Mouse (Mus musculus): ENCODE results near the gene Syt6. TPM values are rescaled to one million over a fixed set of nuclear protein-coding genes. Genes with fewer than 3 reads are reported as not detected.
"Not testable (repeated sequence)": the region's sequence is repeated elsewhere in the genome, so short reads cannot be mapped to it uniquely, and the experiment has no call there.

The Syt6 gene
- polyA plus RNA-seq, 1 experiment from 2014 or later: 0.21 TPM

GRCm38 (mm10) chr3:103645968-103646367 lies 70.9 kb downstream of the Syt6 start, which contains the start of gene Atg4a-ps:
TSS of gene Atg4a-ps (minus strand) at chr3:103646068.
- WGBS: 95% methylated on average over 2 of the region's 2 CpGs

GRCm38 (mm10) chr3:103647164-103647867 lies 72.3 kb downstream of the Syt6 start:
- no peak overlapping the region for H3K27ac ChIP-seq (replicated peaks; ENCODE audit: low read depth, low read length)
- H3K4me1 ChIP-seq (ENCODE audit: control insufficient read depth, insufficient read depth, low read length): no peaks in the 10 kb centered on the region
- no peak overlapping the region for H3K4me2 ChIP-seq (ENCODE audit: low read depth, severe bottlenecking)
- H3K27me3 ChIP-seq (ENCODE audit: control insufficient read depth, insufficient read depth, low read length): no peaks in the 10 kb centered on the region
- no peak overlapping the region for H3K4me3 ChIP-seq (ENCODE audit: low read depth, low read length)
- H3K9me3 ChIP-seq (ENCODE audit: control insufficient read depth, low read length): no peaks in the 10 kb centered on the region
- no peaks in the 10 kb centered on the region for H3K36me3 ChIP-seq (ENCODE audit: control insufficient read depth, insufficient read depth, low read length)
- ATAC-seq (ENCODE audit: insufficient number of reproducible peaks, low FRiP score, low TSS enrichment, low read depth) (no peak), DNase-seq (ENCODE audit: low spot score) (no peak)
- H3K9ac ChIP-seq (ENCODE audit: low read length): no peak overlapping the region
- 80% methylated on average over 11 of the region's 11 CpGs for WGBS

More at GRCm38 (mm10) chr3:103645968-103646367, 70.9 kb downstream of the Syt6 start, which contains the start of gene Atg4a-ps:
- not testable (repeated sequence) for H3K27me3 ChIP-seq (ENCODE audit: control insufficient read depth, insufficient read depth, low read length); H3K27ac ChIP-seq (replicated peaks; ENCODE audit: low read depth, low read length); H3K9me3 ChIP-seq (ENCODE audit: control insufficient read depth, low read length); H3K9ac ChIP-seq (ENCODE audit: low read length); H3K4me1 ChIP-seq (ENCODE audit: control insufficient read depth, insufficient read depth, low read length); H3K4me3 ChIP-seq (ENCODE audit: low read depth, low read length); ATAC-seq (ENCODE audit: insufficient number of reproducible peaks, low FRiP score, low TSS enrichment, low read depth); DNase-seq (ENCODE audit: low spot score); H3K4me2 ChIP-seq (ENCODE audit: low read depth, severe bottlenecking); H3K36me3 ChIP-seq (ENCODE audit: control insufficient read depth, insufficient read depth, low read length)

- H3K9me3 ChIP-seq (ENCODE audit: control insufficient read depth, low read length): no peaks in the 10 kb centered on the region
- no peaks in the 10 kb centered on the region for H3K36me3 ChIP-seq (ENCODE audit: control insufficient read depth, insufficient read depth, low read length)
- H3K9ac ChIP-seq (ENCODE audit: low read length): no peak overlapping the region
- H3K27me3 ChIP-seq (ENCODE audit: control insufficient read depth, insufficient read depth, low read length): no peaks in the 10 kb centered on the region
- ATAC-seq (ENCODE audit: insufficient number of reproducible peaks, low FRiP score, low TSS enrichment, low read depth) (no peak), DNase-seq (ENCODE audit: low spot score) (no peak)
- H3K27ac ChIP-seq (replicated peaks; ENCODE audit: low read depth, low read length): no peak overlapping the region
- WGBS: 85% methylated on average over 4 of the region's 4 CpGs
- no peaks in the 10 kb centered on the region for H3K4me1 ChIP-seq (ENCODE audit: control insufficient read depth, insufficient read depth, low read length)
- H3K4me3 ChIP-seq (ENCODE audit: low read depth, low read length): no peak overlapping the region
- H3K4me2 ChIP-seq (ENCODE audit: low read depth, severe bottlenecking): no peak overlapping the region
These were observed 73.5 kb downstream of the Syt6 start for GRCm38 (mm10) chr3:103648486-103648885.

GRCm38 (mm10) chr3:103649716-103650115 lies 74.7 kb downstream of the Syt6 start:
- no peaks in the 10 kb centered on the region for H3K9me3 ChIP-seq (ENCODE audit: control insufficient read depth, low read length)
- H3K4me2 ChIP-seq (ENCODE audit: low read depth, severe bottlenecking): no peak overlapping the region
- H3K27ac ChIP-seq (replicated peaks; ENCODE audit: low read depth, low read length): no peak overlapping the region
- WGBS: 89% methylated on average over 6 of the region's 6 CpGs
- H3K36me3 ChIP-seq (ENCODE audit: control insufficient read depth, insufficient read depth, low read length): no peaks in the 10 kb centered on the region
- no peaks in the 10 kb centered on the region for H3K27me3 ChIP-seq (ENCODE audit: control insufficient read depth, insufficient read depth, low read length)
- no peak overlapping the region for H3K4me3 ChIP-seq (ENCODE audit: low read depth, low read length)
- no peaks in the 10 kb centered on the region for H3K4me1 ChIP-seq (ENCODE audit: control insufficient read depth, insufficient read depth, low read length)
- no peak for DNase-seq (ENCODE audit: low spot score)
- no peak for ATAC-seq (ENCODE audit: insufficient number of reproducible peaks, low FRiP score, low TSS enrichment, low read depth)
- no peak overlapping the region for H3K9ac ChIP-seq (ENCODE audit: low read length)

GRCm38 (mm10) chr3:103650406-103650805 lies 75.4 kb downstream of the Syt6 start:
- Histone ChIP-seq H3K27ac (replicated peaks; ENCODE audit: low read depth, low read length) (no peak overlapping the region), H3K4me2 (ENCODE audit: low read depth, severe bottlenecking) (no peak overlapping the region), H3K27me3 (ENCODE audit: control insufficient read depth, insufficient read depth, low read length) (no peaks in the 10 kb centered on the region), H3K9ac (ENCODE audit: low read length) (no peak overlapping the region), H3K9me3 (ENCODE audit: control insufficient read depth, low read length) (no peaks in the 10 kb centered on the region), H3K4me3 (ENCODE audit: low read depth, low read length) (no peak overlapping the region), H3K36me3 (ENCODE audit: control insufficient read depth, insufficient read depth, low read length) (no peaks in the 10 kb centered on the region), H3K4me1 (ENCODE audit: control insufficient read depth, insufficient read depth, low read length) (no peaks in the 10 kb centered on the region)
- DNase-seq (ENCODE audit: low spot score): no peak
- ATAC-seq (ENCODE audit: insufficient number of reproducible peaks, low FRiP score, low TSS enrichment, low read depth): no peak
- 22% methylated on average over 1 of the region's 1 CpGs for WGBS

- Histone ChIP-seq H3K36me3 (ENCODE audit: control insufficient read depth, insufficient read depth, low read length) (no peaks in the 10 kb centered on the region), H3K4me2 (ENCODE audit: low read depth, severe bottlenecking) (no peak overlapping the region), H3K9ac (ENCODE audit: low read length) (no peak overlapping the region), H3K27ac (replicated peaks; ENCODE audit: low read depth, low read length) (no peak overlapping the region), H3K27me3 (ENCODE audit: control insufficient read depth, insufficient read depth, low read length) (no peaks in the 10 kb centered on the region), H3K9me3 (ENCODE audit: control insufficient read depth, low read length) (no peaks in the 10 kb centered on the region), H3K4me3 (ENCODE audit: low read depth, low read length) (no peak overlapping the region), H3K4me1 (ENCODE audit: control insufficient read depth, insufficient read depth, low read length) (0 out of 2 replicates have a peak, but pooled peaks cover 4% of the 10 kb centered on the region)
- 84% methylated on average over 2 of the region's 2 CpGs for WGBS
- ATAC-seq (ENCODE audit: insufficient number of reproducible peaks, low FRiP score, low TSS enrichment, low read depth) (no peak), DNase-seq (ENCODE audit: low spot score) (no peak)
These were observed 85.0 kb downstream of the Syt6 start for GRCm38 (mm10) chr3:103660012-103660411.

GRCm38 (mm10) chr3:103661714-103662113 lies 86.7 kb downstream of the Syt6 start:
- Histone ChIP-seq H3K36me3 (ENCODE audit: control insufficient read depth, insufficient read depth, low read length) (no peaks in the 10 kb centered on the region), H3K27ac (replicated peaks; ENCODE audit: low read depth, low read length) (no peak overlapping the region), H3K4me3 (ENCODE audit: low read depth, low read length) (no peak overlapping the region), H3K9ac (ENCODE audit: low read length) (no peak overlapping the region), H3K9me3 (ENCODE audit: control insufficient read depth, low read length) (no peaks in the 10 kb centered on the region), H3K4me1 (ENCODE audit: control insufficient read depth, insufficient read depth, low read length) (0 out of 2 replicates have a peak, but pooled peaks cover 4% of the 10 kb centered on the region), H3K4me2 (ENCODE audit: low read depth, severe bottlenecking) (no peak overlapping the region), H3K27me3 (ENCODE audit: control insufficient read depth, insufficient read depth, low read length) (no peaks in the 10 kb centered on the region)
- ATAC-seq (ENCODE audit: insufficient number of reproducible peaks, low FRiP score, low TSS enrichment, low read depth): no peak
- DNase-seq (ENCODE audit: low spot score): no peak
- WGBS: 91% methylated on average over 8 of the region's 8 CpGs

GRCm38 (mm10) chr3:103663385-103663784 lies 88.4 kb downstream of the Syt6 start:
- H3K9me3 ChIP-seq (ENCODE audit: control insufficient read depth, low read length): no peaks in the 10 kb centered on the region

GRCm38 (mm10) chr3:103672113-103672512 lies 97.1 kb downstream of the Syt6 start:
- Histone ChIP-seq H3K4me1 (ENCODE audit: control insufficient read depth, insufficient read depth, low read length) (no peaks in the 10 kb centered on the region), H3K9me3 (ENCODE audit: control insufficient read depth, low read length) (no peaks in the 10 kb centered on the region), H3K27me3 (ENCODE audit: control insufficient read depth, insufficient read depth, low read length) (no peaks in the 10 kb centered on the region), H3K36me3 (ENCODE audit: control insufficient read depth, insufficient read depth, low read length) (no peaks in the 10 kb centered on the region), H3K4me2 (ENCODE audit: low read depth, severe bottlenecking) (no peak overlapping the region), H3K27ac (replicated peaks; ENCODE audit: low read depth, low read length) (no peak overlapping the region), H3K4me3 (ENCODE audit: low read depth, low read length) (no peak overlapping the region), H3K9ac (ENCODE audit: low read length) (no peak overlapping the region)
- WGBS: 78% methylated on average over 4 of the region's 4 CpGs
- DNase-seq (ENCODE audit: low spot score) (no peak), ATAC-seq (ENCODE audit: insufficient number of reproducible peaks, low FRiP score, low TSS enrichment, low read depth) (no peak)

More at GRCm38 (mm10) chr3:103663385-103663784, 88.4 kb downstream of the Syt6 start:
- Histone ChIP-seq H3K36me3 (ENCODE audit: control insufficient read depth, insufficient read depth, low read length) (no peaks in the 10 kb centered on the region), H3K4me3 (ENCODE audit: low read depth, low read length) (no peak overlapping the region), H3K27me3 (ENCODE audit: control insufficient read depth, insufficient read depth, low read length) (no peaks in the 10 kb centered on the region), H3K4me1 (ENCODE audit: control insufficient read depth, insufficient read depth, low read length) (no peaks in the 10 kb centered on the region), H3K9ac (ENCODE audit: low read length) (no peak overlapping the region), H3K4me2 (ENCODE audit: low read depth, severe bottlenecking) (no peak overlapping the region), H3K27ac (replicated peaks; ENCODE audit: low read depth, low read length) (no peak overlapping the region)
- DNase-seq (ENCODE audit: low spot score): no peak
- ATAC-seq (ENCODE audit: insufficient number of reproducible peaks, low FRiP score, low TSS enrichment, low read depth): no peak
- 91% methylated on average over 3 of the region's 3 CpGs for WGBS

Data from limb, embryonic 11.5 days (tissue).